Mouse (Mus musculus): Measurements from ENCODE around the gene Ano7. TPM values are rescaled to one million over a fixed set of nuclear protein-coding genes. Genes with fewer than 3 reads are reported as not detected.
A peak's percentile ranks its signal among the peaks of the same experiment; 100 is the strongest.

The Ano7 gene
- not detected in 2 replicates for total RNA-seq (2015; ENCODE audit: low replicate concordance)
- total RNA-seq (2017; ENCODE audit: low replicate concordance), result not detected in 2 replicates

GRCm38 (mm10) chr1:93373665-93374064 lies at the start of gene Ano7:
TSS of gene Ano7 (plus strand) at chr1:93373930.
- no peak for ATAC-seq (replicated peaks; ENCODE audit: low FRiP score, poor library complexity, severe bottlenecking)

- no peak for ATAC-seq (replicated peaks; ENCODE audit: low FRiP score, poor library complexity, severe bottlenecking)
Observed at GRCm38 (mm10) chr1:93323973-93324372, 49.8 kb upstream of the Ano7 start.

- no peak for ATAC-seq (replicated peaks; ENCODE audit: low FRiP score, poor library complexity, severe bottlenecking)
Observed at GRCm38 (mm10) chr1:93326446-93326845, 47.3 kb upstream of the Ano7 start.

GRCm38 (mm10) chr1:93334621-93335020 lies 39.1 kb upstream of the Ano7 start:
- ATAC-seq (replicated peaks; ENCODE audit: low FRiP score, poor library complexity, severe bottlenecking), result no peak

- ATAC-seq (replicated peaks; ENCODE audit: low FRiP score, poor library complexity, severe bottlenecking), result peak; percentile 85
Observed at GRCm38 (mm10) chr1:93342648-93343503, 30.9 kb upstream of the Ano7 start, which contains the start of the genes Ppp1r7 and Pask. TSS of gene Ppp1r7 (plus strand) at chr1:93342854. TSS of gene Pask (minus strand) at chr1:93343482.

GRCm38 (mm10) chr1:93343504-93344047 lies 30.2 kb upstream of the Ano7 start:
- ATAC-seq (replicated peaks; ENCODE audit: low FRiP score, poor library complexity, severe bottlenecking), result peak; percentile 91

GRCm38 (mm10) chr1:93347176-93347575 lies 26.6 kb upstream of the Ano7 start:
- ATAC-seq (replicated peaks; ENCODE audit: low FRiP score, poor library complexity, severe bottlenecking), result no peak

GRCm38 (mm10) chr1:93349701-93350100 lies 24.0 kb upstream of the Ano7 start:
- ATAC-seq (replicated peaks; ENCODE audit: low FRiP score, poor library complexity, severe bottlenecking), result no peak

- no peak for ATAC-seq (replicated peaks; ENCODE audit: low FRiP score, poor library complexity, severe bottlenecking)
Observed at GRCm38 (mm10) chr1:93352724-93353123, 21.0 kb upstream of the Ano7 start.

- no peak for ATAC-seq (replicated peaks; ENCODE audit: low FRiP score, poor library complexity, severe bottlenecking)
Observed at GRCm38 (mm10) chr1:93362661-93363060, 11.1 kb upstream of the Ano7 start.

GRCm38 (mm10) chr1:93365641-93366040 lies 8.1 kb upstream of the Ano7 start:
- ATAC-seq (replicated peaks; ENCODE audit: low FRiP score, poor library complexity, severe bottlenecking), result no peak

GRCm38 (mm10) chr1:93377307-93377706 lies 3.6 kb downstream of the Ano7 start:
- ATAC-seq (replicated peaks; ENCODE audit: low FRiP score, poor library complexity, severe bottlenecking), result no peak

GRCm38 (mm10) chr1:93379117-93379516 lies 5.4 kb downstream of the Ano7 start:
- no peak for ATAC-seq (replicated peaks; ENCODE audit: low FRiP score, poor library complexity, severe bottlenecking)

- ATAC-seq (replicated peaks; ENCODE audit: low FRiP score, poor library complexity, severe bottlenecking), result no peak
Observed at GRCm38 (mm10) chr1:93387198-93387597, 13.5 kb downstream of the Ano7 start.

- no peak for ATAC-seq (replicated peaks; ENCODE audit: low FRiP score, poor library complexity, severe bottlenecking)
Observed at GRCm38 (mm10) chr1:93388906-93389305, 15.2 kb downstream of the Ano7 start.

- no peak for ATAC-seq (replicated peaks; ENCODE audit: low FRiP score, poor library complexity, severe bottlenecking)
Observed at GRCm38 (mm10) chr1:93401191-93402052, 27.7 kb downstream of the Ano7 start.

- ATAC-seq (replicated peaks; ENCODE audit: low FRiP score, poor library complexity, severe bottlenecking), result no peak
Observed at GRCm38 (mm10) chr1:93403403-93403802, 29.7 kb downstream of the Ano7 start.

- no peak for ATAC-seq (replicated peaks; ENCODE audit: low FRiP score, poor library complexity, severe bottlenecking)
Observed at GRCm38 (mm10) chr1:93432087-93432486, 58.4 kb downstream of the Ano7 start.

- no peak for ATAC-seq (replicated peaks; ENCODE audit: low FRiP score, poor library complexity, severe bottlenecking)
Observed at GRCm38 (mm10) chr1:93439321-93439720, 65.6 kb downstream of the Ano7 start.

GRCm38 (mm10) chr1:93444405-93445110 lies 70.8 kb downstream of the Ano7 start:
- ATAC-seq (replicated peaks; ENCODE audit: low FRiP score, poor library complexity, severe bottlenecking), result peak; percentile 85
